Mouse (Mus musculus): Measurements from ENCODE around the gene Glod4. TPM values are rescaled to one million over a fixed set of nuclear protein-coding genes. Genes with fewer than 3 reads are reported as not detected.

Gene Glod4
- total and polyA plus RNA-seq, 3 experiments: 121 to 190 (median 161) TPM

- in situ Hi-C loops (cut with MboI; ENCODE audit: low pct_ligation_motif_present, low pct_unique_long_range_greater_than_20kb, low sequenced_read_pairs) (no loop called here), dilution Hi-C loops (cut with MboI; ENCODE audit: extremely low pct_ligation_motif_present, extremely low pct_unique_long_range_greater_than_20kb, low sequenced_read_pairs) (no loop called here)
- Histone ChIP-seq H3K4me1 (ENCODE audit: control insufficient read depth in 1 of 2, insufficient read depth in 2 of 2) (no peaks in the 10 kb centered on the region), H3K36me3 (replicated peaks in 1 of 2; ENCODE audit: control insufficient read depth in 1 of 2, insufficient read depth in 1 of 2, low read length in 1 of 2) (peaks cover 37 to 76% of the 10 kb centered on the region in 2 experiments), H3K27ac (ENCODE audit: insufficient read depth, low read depth) (no peak overlapping the region), H3K4me3 (replicated peaks in 1 of 3; ENCODE audit: low read depth in 2 of 3, low read length in 2 of 3, poor library complexity in 1 of 3) (no peak overlapping the region), H3K79me2 (replicated peaks; ENCODE audit: control insufficient read depth, extremely low read depth, insufficient read depth, poor library complexity, severe bottlenecking) (no peaks in the 10 kb centered on the region), H3K9ac (ENCODE audit: insufficient read depth, low read depth) (no peak overlapping the region), H3K27me3 (replicated peaks) (no peaks in the 10 kb centered on the region), H3K9me3 (replicated peaks; ENCODE audit: low read length) (no peaks in the 10 kb centered on the region), H3K4me2 (ENCODE audit: insufficient read depth, low read depth, poor library complexity, severe bottlenecking) (no peak overlapping the region)
- DNase-seq (ENCODE audit: extremely low read depth): no peak
- TF ChIP-seq CTCF (conservative IDR thresholded peaks at IDR 0.05 in 1 of 2, IDR thresholded peaks at IDR 0.05 in 1 of 2; ENCODE audit: low read depth in 2 of 2, low read length in 2 of 2) (no peak), EP300 (IDR thresholded peaks at IDR 0.05; ENCODE audit: low read length) (no peak), BHLHE40 (IDR thresholded peaks at IDR 0.05; ENCODE audit: low read depth, low read length) (no peak), HCFC1 (IDR thresholded peaks at IDR 0.05; ENCODE audit: low read depth, low read length) (no peak), USF2 (conservative IDR thresholded peaks at IDR 0.05; ENCODE audit: low read depth, low read length) (no peak), MAFK (IDR thresholded peaks at IDR 0.05; ENCODE audit: insufficient replicate concordance, low read length) (no peak)
Observed at GRCm38 (mm10) chr11:76123517-76123916, 120.0 kb downstream of the Glod4 start.

GRCm38 (mm10) chr11:76122571-76122970 lies 121.0 kb downstream of the Glod4 start:
- no peaks in the 10 kb centered on the region for H3K9me3 ChIP-seq (replicated peaks; ENCODE audit: low read length)
- no peak overlapping the region for H3K27ac ChIP-seq (ENCODE audit: insufficient read depth, low read depth)
- H3K4me2 ChIP-seq (ENCODE audit: insufficient read depth, low read depth, poor library complexity, severe bottlenecking): no peak overlapping the region
- in situ Hi-C loops (cut with MboI; ENCODE audit: low pct_ligation_motif_present, low pct_unique_long_range_greater_than_20kb, low sequenced_read_pairs) (no loop called here), dilution Hi-C loops (cut with MboI; ENCODE audit: extremely low pct_ligation_motif_present, extremely low pct_unique_long_range_greater_than_20kb, low sequenced_read_pairs) (no loop called here)
- no peak overlapping the region for H3K4me3 ChIP-seq (replicated peaks in 1 of 3; ENCODE audit: low read depth in 2 of 3, low read length in 2 of 3, poor library complexity in 1 of 3)
- H3K79me2 ChIP-seq (replicated peaks; ENCODE audit: control insufficient read depth, extremely low read depth, insufficient read depth, poor library complexity, severe bottlenecking): no peaks in the 10 kb centered on the region
- no peak for DNase-seq (ENCODE audit: extremely low read depth)
- no peak overlapping the region for H3K9ac ChIP-seq (ENCODE audit: insufficient read depth, low read depth)
- TF ChIP-seq ZMIZ1 (IDR thresholded peaks at IDR 0.05; ENCODE audit: low read depth, low read length) (no peak), MAFK (IDR thresholded peaks at IDR 0.05; ENCODE audit: insufficient replicate concordance, low read length) (no peak), GABPA (IDR thresholded peaks at IDR 0.05; ENCODE audit: insufficient replicate concordance, low read depth, low read length) (no peak), TCF12 (IDR thresholded peaks at IDR 0.05; ENCODE audit: low read depth, low read length) (no peak), HCFC1 (IDR thresholded peaks at IDR 0.05; ENCODE audit: low read depth, low read length) (no peak), BHLHE40 (IDR thresholded peaks at IDR 0.05; ENCODE audit: low read depth, low read length) (no peak), USF1 (IDR thresholded peaks at IDR 0.05; ENCODE audit: low read depth, low read length) (no peak), MXI1 (IDR thresholded peaks at IDR 0.05; ENCODE audit: low read depth, low read length) (no peak), ELF1 (IDR thresholded peaks at IDR 0.05; ENCODE audit: low read depth, low read length) (no peak), SIN3A (IDR thresholded peaks at IDR 0.05; ENCODE audit: low read length) (no peak), KAT2A (IDR thresholded peaks at IDR 0.05; ENCODE audit: insufficient replicate concordance, low read length) (no peak)
- H3K36me3 ChIP-seq (replicated peaks in 1 of 2; ENCODE audit: control insufficient read depth in 1 of 2, insufficient read depth in 1 of 2, low read length in 1 of 2): peaks cover 45 to 80% of the 10 kb centered on the region in 2 experiments
- no peaks in the 10 kb centered on the region for H3K27me3 ChIP-seq (replicated peaks)
- H3K4me1 ChIP-seq (ENCODE audit: control insufficient read depth in 1 of 2, insufficient read depth in 2 of 2): no peaks in the 10 kb centered on the region

- Histone ChIP-seq H3K36me3 (replicated peaks in 1 of 2; ENCODE audit: control insufficient read depth in 1 of 2, insufficient read depth in 1 of 2, low read length in 1 of 2) (peaks cover 58 to 89% of the 10 kb centered on the region in 2 experiments), H3K9ac (ENCODE audit: insufficient read depth, low read depth) (no peak overlapping the region), H3K4me3 (replicated peaks in 1 of 3; ENCODE audit: low read depth in 2 of 3, low read length in 2 of 3, poor library complexity in 1 of 3) (no peak overlapping the region), H3K27ac (ENCODE audit: insufficient read depth, low read depth) (no peak overlapping the region), H3K79me2 (replicated peaks; ENCODE audit: control insufficient read depth, extremely low read depth, insufficient read depth, poor library complexity, severe bottlenecking) (no peaks in the 10 kb centered on the region), H3K9me3 (replicated peaks; ENCODE audit: low read length) (no peaks in the 10 kb centered on the region), H3K27me3 (replicated peaks) (no peaks in the 10 kb centered on the region), H3K4me2 (ENCODE audit: insufficient read depth, low read depth, poor library complexity, severe bottlenecking) (no peak overlapping the region), H3K4me1 (ENCODE audit: control insufficient read depth in 1 of 2, insufficient read depth in 2 of 2) (no peaks in the 10 kb centered on the region)
- dilution Hi-C loops (cut with MboI; ENCODE audit: extremely low pct_ligation_motif_present, extremely low pct_unique_long_range_greater_than_20kb, low sequenced_read_pairs) (no loop called here), in situ Hi-C loops (cut with MboI; ENCODE audit: low pct_ligation_motif_present, low pct_unique_long_range_greater_than_20kb, low sequenced_read_pairs) (no loop called here)
- no peak for DNase-seq (ENCODE audit: extremely low read depth)
- TF ChIP-seq IRF4 (IDR thresholded peaks at IDR 0.05; ENCODE audit: low read depth, low read length) (no peak), SMC3 (IDR thresholded peaks at IDR 0.05; ENCODE audit: low read depth, low read length) (no peak), CTCF (conservative IDR thresholded peaks at IDR 0.05 in 1 of 2, IDR thresholded peaks at IDR 0.05 in 1 of 2; ENCODE audit: low read depth in 2 of 2, low read length in 2 of 2) (no peak), POLR2A (IDR thresholded peaks at IDR 0.05; ENCODE audit: low read depth, low read length) (no peak), CHD2 (IDR thresholded peaks at IDR 0.05; ENCODE audit: low read length) (no peak), GABPA (IDR thresholded peaks at IDR 0.05; ENCODE audit: insufficient replicate concordance, low read depth, low read length) (no peak), BHLHE40 (IDR thresholded peaks at IDR 0.05; ENCODE audit: low read depth, low read length) (no peak), SIN3A (IDR thresholded peaks at IDR 0.05; ENCODE audit: low read length) (no peak), JUND (conservative IDR thresholded peaks at IDR 0.05; ENCODE audit: low read depth, low read length) (no peak), USF2 (conservative IDR thresholded peaks at IDR 0.05; ENCODE audit: low read depth, low read length) (no peak), ETS1 (conservative IDR thresholded peaks at IDR 0.05; ENCODE audit: low read depth, low read length) (no peak), KAT2A (IDR thresholded peaks at IDR 0.05; ENCODE audit: insufficient replicate concordance, low read length) (no peak), E2F4 (IDR thresholded peaks at IDR 0.05; ENCODE audit: insufficient replicate concordance, low read depth, low read length) (no peak), MYC (IDR thresholded peaks at IDR 0.05; ENCODE audit: low read depth, low read length) (no peak), NRF1 (IDR thresholded peaks at IDR 0.05; ENCODE audit: low read depth, low read length) (no peak), MAFK (IDR thresholded peaks at IDR 0.05; ENCODE audit: insufficient replicate concordance, low read length) (no peak), JUN (IDR thresholded peaks at IDR 0.05; ENCODE audit: insufficient read depth, low read depth, low read length) (no peak)
Observed at GRCm38 (mm10) chr11:76121086-76121485, 122.4 kb downstream of the Glod4 start.

Measured in CH12.LX (cell line).